Mouse (Mus musculus): ENCODE data around the gene Ifngr1. TPM values are rescaled to one million over a fixed set of nuclear protein-coding genes. Genes with fewer than 3 reads are reported as not detected.

Gene Ifngr1
- total and polyA plus RNA-seq, 3 experiments, result 15.4 to 18.6 TPM; not detected in 1

DNA sequence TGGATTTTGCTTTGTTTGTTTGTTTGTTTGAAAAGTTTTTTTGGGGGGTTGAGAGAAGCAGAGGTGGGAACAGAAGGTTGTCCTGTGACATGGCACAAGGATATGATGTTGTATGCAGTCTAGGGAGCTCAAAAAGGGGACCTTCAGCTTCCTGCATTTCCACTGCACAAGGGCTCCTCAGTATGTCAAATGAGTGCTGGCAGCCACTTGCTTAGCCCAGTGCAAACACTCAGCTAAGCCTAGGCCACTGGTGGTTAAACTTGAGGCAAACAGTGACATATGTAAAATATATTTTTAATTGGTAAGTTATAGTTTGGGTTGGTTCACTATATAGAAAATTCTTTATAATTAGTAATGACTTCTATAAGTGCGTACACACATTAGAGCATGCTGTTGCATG is 32.9 kb downstream of the Ifngr1 start (continued):
- TF ChIP-seq HCFC1 (IDR thresholded peaks at IDR 0.05; ENCODE audit: low read depth, low read length) (no peak), BHLHE40 (IDR thresholded peaks at IDR 0.05; ENCODE audit: borderline replicate concordance, low read depth, low read length) (no peak), POLR2AphosphoS2 (IDR thresholded peaks at IDR 0.05; ENCODE audit: low read length) (no peak)

DNA sequence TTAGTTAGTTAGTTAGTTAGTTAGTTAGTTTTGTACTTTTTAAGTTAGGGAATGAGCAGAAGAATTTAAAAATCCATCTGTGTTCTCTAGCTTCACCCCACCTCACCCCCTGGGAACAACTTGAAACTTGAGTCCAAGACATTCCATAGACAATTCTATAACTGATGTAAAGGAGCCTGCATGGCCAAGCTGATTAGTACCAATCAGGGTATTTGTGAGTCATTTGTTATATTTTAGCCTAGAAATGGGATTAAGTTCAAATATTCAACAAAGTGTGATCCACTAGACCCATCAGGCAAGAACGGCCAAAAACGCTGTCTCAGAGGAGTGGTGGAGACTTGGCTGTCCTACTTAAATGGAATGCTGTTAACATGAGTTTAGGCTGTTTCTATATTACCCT is 35.6 kb downstream of the Ifngr1 start:
- Histone ChIP-seq H3K4me1 (ENCODE audit: control insufficient read depth in 1 of 2, insufficient read depth in 2 of 2, low read length in 2 of 2) (no peaks in the 10 kb centered on the region), H3K9ac (ENCODE audit: control insufficient read depth, low read depth, low read length, poor library complexity, severe bottlenecking) (no peak overlapping the region), H3K9me3 (replicated peaks; ENCODE audit: insufficient read depth, low read length) (no peaks in the 10 kb centered on the region), H3K4me3 (ENCODE audit: control insufficient read depth in 1 of 2, insufficient read depth in 1 of 2, low read depth in 2 of 2, low read length in 2 of 2) (no peak overlapping the region), H3K27ac (ENCODE audit: control insufficient read depth, low read depth, low read length) (no peak overlapping the region), H3K79me2 (ENCODE audit: control insufficient read depth, insufficient read depth, low read length, poor library complexity) (no peaks in the 10 kb centered on the region), H3K27me3 (ENCODE audit: control insufficient read depth in 1 of 2, insufficient read depth in 2 of 2, low read length in 2 of 2) (peaks cover 0 to 5% of the 10 kb centered on the region in 2 experiments; a peak in 1 of 4 replicates), H3K36me3 (ENCODE audit: control insufficient read depth in 1 of 2, insufficient read depth in 2 of 2, low read length in 2 of 2) (no peaks in the 10 kb centered on the region)
- no peak for DNase-seq (ENCODE audit: low read depth, low spot score)
- no peak for TF ChIP-seq EP300 (IDR thresholded peaks at IDR 0.05; ENCODE audit: low read depth in 1 of 2, low read length in 2 of 2)
- no peak for TF ChIP-seq MAZ (IDR thresholded peaks at IDR 0.05; ENCODE audit: low read depth, low read length)
- TF ChIP-seq USF2 (IDR thresholded peaks at IDR 0.05; ENCODE audit: borderline replicate concordance in 1 of 2, insufficient read depth in 1 of 2, low read depth in 1 of 2, low read length in 2 of 2), result no peak
- TF ChIP-seq RAD21 (IDR thresholded peaks at IDR 0.05; ENCODE audit: low read depth, low read length), result no peak
- TF ChIP-seq TAL1 (IDR thresholded peaks at IDR 0.05; ENCODE audit: low read length), result no peak

DNA sequence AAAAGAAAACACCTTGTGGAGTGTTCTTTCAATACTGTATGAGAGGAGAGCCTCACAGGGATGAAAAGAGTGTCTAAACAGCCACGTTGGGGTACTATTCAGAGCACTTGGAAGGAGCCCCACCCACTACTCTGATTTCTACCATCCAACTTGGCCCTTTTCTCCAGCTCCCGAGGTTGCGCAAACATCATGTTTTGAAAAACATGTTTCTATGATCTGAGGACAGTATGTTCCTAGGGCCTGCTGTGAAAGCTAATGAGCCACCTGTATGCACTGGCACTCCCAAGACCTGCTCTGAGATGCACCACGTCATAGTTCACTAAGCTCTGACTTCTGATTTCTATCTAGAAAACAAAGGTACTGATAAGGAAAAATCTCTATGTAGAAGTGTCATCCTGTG is 36.0 kb downstream of the Ifngr1 start:
- Histone ChIP-seq H3K4me3 (ENCODE audit: control insufficient read depth in 1 of 2, insufficient read depth in 1 of 2, low read depth in 2 of 2, low read length in 2 of 2) (no peak overlapping the region), H3K36me3 (ENCODE audit: control insufficient read depth in 1 of 2, insufficient read depth in 2 of 2, low read length in 2 of 2) (no peaks in the 10 kb centered on the region), H3K27ac (ENCODE audit: control insufficient read depth, low read depth, low read length) (no peak overlapping the region), H3K9ac (ENCODE audit: control insufficient read depth, low read depth, low read length, poor library complexity, severe bottlenecking) (no peak overlapping the region), H3K79me2 (ENCODE audit: control insufficient read depth, insufficient read depth, low read length, poor library complexity) (no peaks in the 10 kb centered on the region), H3K9me3 (replicated peaks; ENCODE audit: insufficient read depth, low read length) (no peaks in the 10 kb centered on the region), H3K27me3 (ENCODE audit: control insufficient read depth in 1 of 2, insufficient read depth in 2 of 2, low read length in 2 of 2) (peaks cover 0 to 5% of the 10 kb centered on the region in 2 experiments; a peak in 2 of 4 replicates), H3K4me1 (ENCODE audit: control insufficient read depth in 1 of 2, insufficient read depth in 2 of 2, low read length in 2 of 2) (no peaks in the 10 kb centered on the region)
- no peak for TF ChIP-seq ZKSCAN1 (IDR thresholded peaks at IDR 0.05; ENCODE audit: low read depth, low read length)
- no peak for TF ChIP-seq EP300 (IDR thresholded peaks at IDR 0.05; ENCODE audit: low read depth in 1 of 2, low read length in 2 of 2)
- no peak for TF ChIP-seq RCOR1 (IDR thresholded peaks at IDR 0.05; ENCODE audit: low read depth, low read length)
- no peak for TF ChIP-seq KAT2A (conservative IDR thresholded peaks at IDR 0.05; ENCODE audit: low read depth, low read length)
- no peak for TF ChIP-seq SIN3A (IDR thresholded peaks at IDR 0.05; ENCODE audit: low read length)
- no peak for TF ChIP-seq BHLHE40 (IDR thresholded peaks at IDR 0.05; ENCODE audit: borderline replicate concordance, low read depth, low read length)
- TF ChIP-seq POLR2A (IDR thresholded peaks at IDR 0.05; ENCODE audit: control insufficient read depth in 1 of 2, insufficient read depth in 1 of 2, low read depth in 1 of 2, low read length in 2 of 2, poor library complexity in 1 of 2), result no peak
- no peak for TF ChIP-seq POLR2AphosphoS2 (IDR thresholded peaks at IDR 0.05; ENCODE audit: low read length)
- TF ChIP-seq MYB (IDR thresholded peaks at IDR 0.05; ENCODE audit: low read depth, low read length), result no peak
- TF ChIP-seq TBP (IDR thresholded peaks at IDR 0.05; ENCODE audit: low read depth, low read length), result no peak
- TF ChIP-seq TCF12 (IDR thresholded peaks at IDR 0.05; ENCODE audit: low read depth, low read length), result no peak
- TF ChIP-seq E2F4 (IDR thresholded peaks at IDR 0.05; ENCODE audit: borderline replicate concordance, low read depth, low read length), result no peak
- TF ChIP-seq ZNF384 (IDR thresholded peaks at IDR 0.05; ENCODE audit: low read depth, low read length), result no peak
- DNase-seq (ENCODE audit: low read depth, low spot score), result no peak

Data from MEL (cell line).